Mouse (Mus musculus) R1 (cell line): ENCODE results near the gene Slc7a5.

Source experiments
- DNase-seq: peaks from one replicate; pipeline ENCODE4 v3.0.0-alpha.2; 2018; ENCODE audit warnings: low read depth, low spot score

The Slc7a5 gene

GRCm38 (mm10) chr8:121936391-121936790, 28.9 kb upstream of the Slc7a5 start:
- no peak for DNase-seq

GRCm38 (mm10) chr8:121935341-121936294, 28.1 kb upstream of the Slc7a5 start:
- peak; percentile 74 for DNase-seq

DNA sequence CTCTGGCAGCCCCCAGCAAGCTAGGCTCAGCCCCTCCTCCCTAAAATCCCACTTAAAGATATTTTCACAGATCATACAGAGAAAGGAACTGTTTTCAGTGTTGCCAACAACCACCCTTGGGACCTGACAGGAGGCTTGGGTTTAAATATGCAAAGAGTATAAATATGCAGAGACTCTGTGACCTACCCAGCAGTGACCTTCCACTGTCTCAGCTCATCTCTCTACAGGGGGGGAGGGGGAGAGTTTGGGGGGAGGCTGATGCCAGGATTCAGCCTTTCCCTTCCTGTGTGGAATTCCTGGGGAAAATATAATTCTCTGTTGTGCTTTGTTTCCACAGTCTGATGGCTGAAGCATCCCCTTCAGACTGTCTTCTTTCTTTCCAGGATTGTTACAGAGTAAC, 27.4 kb upstream of the Slc7a5 start:
- DNase-seq = no peak

DNA sequence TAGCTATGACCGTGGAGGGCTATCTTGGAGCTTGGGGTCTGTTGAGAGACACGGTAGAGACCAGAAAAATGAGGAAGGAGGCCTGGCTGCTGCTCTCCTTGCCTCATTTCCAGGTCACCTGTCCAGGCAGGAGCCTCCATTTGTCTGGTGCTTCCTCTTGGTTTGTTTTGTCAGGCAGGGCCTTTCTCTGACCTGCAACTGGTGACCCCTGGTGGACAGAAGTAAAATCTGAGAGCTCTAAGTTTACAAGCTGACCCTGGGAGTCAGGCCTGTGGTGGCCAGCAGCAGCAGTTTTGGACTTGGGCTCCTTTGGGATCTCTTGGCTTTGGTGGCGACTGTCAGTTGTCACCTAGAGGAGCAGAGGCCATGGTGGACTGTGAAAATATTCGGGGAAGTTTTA, 27.0 kb upstream of the Slc7a5 start:
- peak; percentile 63 for DNase-seq

GRCm38 (mm10) chr8:121932668-121933520, 25.4 kb upstream of the Slc7a5 start:
- no peak for DNase-seq

- no peak for DNase-seq
These were observed 24.7 kb upstream of the Slc7a5 start for GRCm38 (mm10) chr8:121932026-121932667.

DNA sequence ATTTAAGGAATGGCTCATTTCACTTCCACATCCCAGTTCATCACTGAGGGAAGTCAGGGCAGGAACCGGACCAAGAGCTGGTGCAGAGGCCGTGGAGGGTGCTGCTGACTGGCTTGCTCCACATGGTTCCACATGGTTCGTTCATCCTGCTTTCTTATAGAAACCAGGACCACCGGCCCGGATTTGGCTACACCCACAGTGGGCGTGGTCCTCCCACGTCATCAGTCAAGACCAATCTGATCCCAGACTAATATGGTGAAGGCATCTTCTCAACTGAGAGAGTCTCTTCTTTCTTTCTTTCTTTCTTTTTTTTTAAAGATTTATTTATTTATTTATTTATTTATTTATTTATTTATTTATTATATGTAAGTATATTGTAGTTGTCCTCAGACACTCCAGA, 24.1 kb upstream of the Slc7a5 start:
- peak; percentile 79 for DNase-seq

DNA sequence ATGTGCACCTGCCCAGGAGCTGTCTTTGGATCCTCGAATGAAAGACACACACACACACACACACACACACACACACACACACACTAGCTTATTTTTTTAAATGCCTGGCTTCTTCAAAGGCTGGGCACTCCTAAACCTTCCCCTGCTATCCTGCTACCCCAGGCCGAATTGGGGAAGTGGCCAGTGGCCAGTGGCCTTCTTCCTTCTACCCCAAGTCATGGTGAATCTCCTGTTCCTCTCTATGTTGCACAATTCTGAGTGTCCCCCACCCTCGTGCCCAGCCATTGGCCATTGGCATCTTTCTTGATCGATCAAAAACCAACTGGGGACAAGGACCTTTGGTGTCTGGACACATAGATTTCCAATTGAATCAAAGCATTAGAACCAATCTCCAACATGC, 22.6 kb upstream of the Slc7a5 start:
- no peak for DNase-seq

DNA sequence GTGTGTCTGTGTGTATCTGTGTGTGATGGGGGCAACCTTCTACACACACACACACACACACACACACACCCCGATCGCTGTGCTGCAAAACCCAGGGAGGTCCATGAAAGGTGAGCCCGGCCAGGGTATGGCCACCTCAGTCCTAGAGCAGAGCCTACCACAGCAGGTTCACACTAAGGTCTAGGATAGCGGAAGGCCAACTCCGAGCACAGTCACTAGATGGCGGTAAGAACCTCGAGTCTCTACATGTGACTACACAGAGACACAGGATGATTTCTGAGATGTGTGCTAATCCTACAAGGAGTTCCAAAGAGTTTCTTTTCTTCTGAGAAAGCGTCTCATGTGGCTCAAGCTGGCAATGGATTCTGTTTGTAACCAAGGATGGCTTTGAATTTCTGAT, 19.8 kb upstream of the Slc7a5 start:
- peak; percentile 78 for DNase-seq

- DNase-seq = no peak
These were observed 18.8 kb upstream of the Slc7a5 start for GRCm38 (mm10) chr8:121926266-121926665.

DNA sequence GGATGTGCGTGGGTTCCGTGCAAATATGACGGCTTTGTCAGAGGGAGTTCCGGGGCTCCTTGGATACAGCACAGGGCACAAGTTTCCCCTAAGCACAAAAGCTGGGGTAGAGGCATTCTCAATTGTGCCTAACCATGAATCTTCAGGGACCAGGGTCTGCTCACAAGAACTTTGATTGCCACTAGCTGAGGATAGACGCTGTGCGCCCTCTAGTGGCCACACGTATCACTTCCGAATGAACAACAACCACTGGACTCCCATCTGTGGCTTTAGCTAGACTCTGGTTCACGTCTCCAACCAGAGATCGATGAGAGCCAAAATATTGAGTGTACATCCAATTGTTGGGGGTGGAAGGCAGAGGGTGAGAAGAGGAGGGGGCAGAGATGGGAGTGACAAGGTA, 18.1 kb upstream of the Slc7a5 start:
- DNase-seq = peak; percentile 90

GRCm38 (mm10) chr8:121924681-121925080, 17.2 kb upstream of the Slc7a5 start:
- no peak for DNase-seq

GRCm38 (mm10) chr8:121922101-121922500, 14.6 kb upstream of the Slc7a5 start:
- no peak for DNase-seq

- no peak for DNase-seq
These were observed 14.1 kb upstream of the Slc7a5 start for GRCm38 (mm10) chr8:121921582-121921981.

DNA sequence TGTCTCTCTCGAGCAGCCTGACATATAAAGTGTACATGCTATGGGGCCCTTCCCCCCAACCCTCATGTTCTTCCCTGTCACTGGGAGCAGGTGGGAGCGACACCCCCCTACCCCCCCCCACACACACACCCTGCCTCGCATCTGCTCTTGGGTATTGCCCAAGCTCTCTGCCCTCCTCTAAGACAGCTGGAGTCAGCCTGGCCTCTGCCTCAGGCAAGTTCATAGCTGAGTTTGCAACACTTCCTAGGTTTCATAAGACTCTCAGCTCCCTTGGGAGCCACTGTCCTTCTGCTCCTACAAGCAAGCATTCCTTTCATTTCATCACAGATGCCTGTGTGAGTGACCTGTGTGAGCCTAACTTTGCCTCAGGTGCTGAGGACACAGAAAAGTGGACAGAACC, 12.2 kb upstream of the Slc7a5 start:
- no peak for DNase-seq

DNA sequence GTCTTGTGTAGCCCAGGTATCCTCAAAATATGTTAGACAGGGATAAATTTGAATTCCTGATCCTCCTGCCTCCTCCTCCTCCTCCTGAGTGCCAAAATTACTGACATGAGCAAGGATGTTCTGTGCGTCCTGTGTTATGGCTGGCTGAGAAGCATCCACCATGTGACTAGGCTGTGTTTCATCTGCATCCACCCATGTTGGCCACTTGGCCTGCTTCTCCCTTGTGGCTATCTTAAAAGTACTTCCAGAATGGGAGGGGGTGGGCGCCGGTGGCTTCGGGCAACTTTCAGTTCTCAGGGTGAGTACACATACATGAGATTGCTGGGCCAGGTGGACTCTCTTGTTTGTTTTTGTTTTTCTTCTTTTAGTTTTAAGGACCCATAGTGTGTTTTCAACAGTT, 11.7 kb upstream of the Slc7a5 start:
- no peak for DNase-seq

DNA sequence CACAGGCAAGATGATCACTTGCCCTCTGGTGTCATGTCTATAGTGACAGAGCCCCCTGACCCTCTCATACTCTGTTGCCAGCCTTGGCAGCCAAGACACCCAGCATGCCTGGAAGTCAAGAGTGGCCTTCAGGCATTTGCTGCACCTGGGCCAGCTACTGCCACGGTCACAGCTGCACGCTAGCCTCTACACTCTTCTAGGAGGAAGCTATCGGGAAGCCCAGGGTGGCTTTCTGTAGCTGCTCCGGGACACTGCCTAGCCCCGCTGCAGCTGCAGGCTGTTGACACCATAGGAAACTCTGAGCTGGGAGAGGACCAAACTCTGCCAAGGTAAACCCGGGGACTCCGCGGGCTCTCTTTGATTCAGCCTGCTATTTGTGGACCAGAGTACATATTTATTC, 5.9 kb upstream of the Slc7a5 start:
- DNase-seq = no peak

GRCm38 (mm10) chr8:121912831-121913230, 5.3 kb upstream of the Slc7a5 start:
- DNase-seq = no peak

DNA sequence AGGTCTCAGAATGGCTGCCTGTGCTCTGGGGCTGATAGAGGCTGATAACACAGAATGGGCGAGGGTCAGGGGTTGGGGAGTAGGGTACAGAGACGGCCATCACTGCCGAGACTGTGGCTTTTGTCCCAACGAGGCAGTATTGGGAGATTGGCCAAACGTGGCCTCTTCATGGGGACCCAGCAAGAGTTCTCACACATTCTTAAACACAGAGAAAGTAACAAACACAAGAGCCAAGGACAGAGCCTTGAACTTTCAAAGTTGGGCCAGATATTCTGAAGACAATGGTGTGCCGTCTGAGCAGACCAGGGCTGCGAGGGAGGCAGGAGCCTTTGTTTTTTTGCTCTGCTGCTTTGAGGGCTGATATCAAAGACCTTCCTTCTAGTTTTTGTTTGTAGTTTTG, 4.5 kb upstream of the Slc7a5 start:
- no peak for DNase-seq

DNA sequence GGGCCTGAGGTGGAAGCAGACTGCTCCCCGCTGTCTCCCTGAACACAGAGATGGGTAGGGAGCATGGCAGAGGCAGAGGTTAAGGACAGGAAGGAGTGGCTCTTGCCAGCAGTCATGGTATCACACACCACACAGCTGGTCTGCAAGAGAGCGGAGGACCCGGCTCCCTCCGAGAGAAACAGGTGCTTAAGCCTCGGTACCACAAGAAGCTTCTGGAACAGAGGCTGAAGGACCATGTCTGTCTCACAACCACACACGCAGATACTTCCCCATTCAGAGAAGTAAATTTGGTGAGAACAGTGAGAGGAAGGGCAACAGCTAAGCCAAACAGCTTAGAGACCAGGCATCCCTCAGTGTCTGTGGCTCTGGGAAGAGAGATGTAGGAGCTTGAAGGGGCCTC, 3.9 kb upstream of the Slc7a5 start:
- DNase-seq = no peak

GRCm38 (mm10) chr8:121909663-121910062, 2.2 kb upstream of the Slc7a5 start:
- DNase-seq = peak; percentile 84

GRCm38 (mm10) chr8:121909148-121909541, 1.7 kb upstream of the Slc7a5 start:
- DNase-seq = no peak
